Mouse (Mus musculus): ENCODE measurements around the gene Tmem220.

Gene Tmem220

GRCm38 (mm10) chr11:67052321-67052952, 27.5 kb downstream of the Tmem220 start, which contains the start of the genes Adprm and Sco1:
Adprm (minus strand) TSS chr11:67052594.
Sco1 (plus strand) TSS chr11:67052670.
- DNase-seq (ENCODE audit: extremely low read depth, insufficient read length, low spot score): peak; percentile 86

GRCm38 (mm10) chr11:67054754-67055365, 29.9 kb downstream of the Tmem220 start:
- no peak for DNase-seq (ENCODE audit: extremely low read depth, insufficient read length, low spot score)

GRCm38 (mm10) chr11:67061311-67061710, 36.4 kb downstream of the Tmem220 start:
- DNase-seq (ENCODE audit: extremely low read depth, insufficient read length, low spot score): no peak

- DNase-seq (ENCODE audit: extremely low read depth, insufficient read length, low spot score): no peak
These were observed 37.8 kb downstream of the Tmem220 start for GRCm38 (mm10) chr11:67062726-67063125.

- no peak for DNase-seq (ENCODE audit: extremely low read depth, insufficient read length, low spot score)
These were observed 42.8 kb downstream of the Tmem220 start for GRCm38 (mm10) chr11:67067741-67068140.

- DNase-seq (ENCODE audit: extremely low read depth, insufficient read length, low spot score): no peak
These were observed 47.7 kb downstream of the Tmem220 start for GRCm38 (mm10) chr11:67072615-67073130.

GRCm38 (mm10) chr11:67075036-67075435, 50.1 kb downstream of the Tmem220 start:
- no peak for DNase-seq (ENCODE audit: extremely low read depth, insufficient read length, low spot score)

GRCm38 (mm10) chr11:67076781-67077180, 51.8 kb downstream of the Tmem220 start:
- peak; percentile 64 for DNase-seq (ENCODE audit: extremely low read depth, insufficient read length, low spot score)

- no peak for DNase-seq (ENCODE audit: extremely low read depth, insufficient read length, low spot score)
These were observed 52.5 kb downstream of the Tmem220 start for GRCm38 (mm10) chr11:67077435-67077834.

- no peak for DNase-seq (ENCODE audit: extremely low read depth, insufficient read length, low spot score)
These were observed 53.0 kb downstream of the Tmem220 start, which contains the start of gene Myh3 for GRCm38 (mm10) chr11:67078000-67078399. Myh3 (plus strand) TSS chr11:67078300.

- no peak for DNase-seq (ENCODE audit: extremely low read depth, insufficient read length, low spot score)
These were observed 53.9 kb downstream of the Tmem220 start for GRCm38 (mm10) chr11:67078888-67079287.

GRCm38 (mm10) chr11:67079740-67080139, 54.8 kb downstream of the Tmem220 start:
- DNase-seq (ENCODE audit: extremely low read depth, insufficient read length, low spot score): no peak

- DNase-seq (ENCODE audit: extremely low read depth, insufficient read length, low spot score): no peak
These were observed 55.2 kb downstream of the Tmem220 start for GRCm38 (mm10) chr11:67080168-67080567.

GRCm38 (mm10) chr11:67081125-67081649, 56.2 kb downstream of the Tmem220 start:
- peak; percentile 86 for DNase-seq (ENCODE audit: extremely low read depth, insufficient read length, low spot score)

- DNase-seq (ENCODE audit: extremely low read depth, insufficient read length, low spot score): no peak
These were observed 57.2 kb downstream of the Tmem220 start for GRCm38 (mm10) chr11:67082188-67082587.

- no peak for DNase-seq (ENCODE audit: extremely low read depth, insufficient read length, low spot score)
These were observed 57.8 kb downstream of the Tmem220 start for GRCm38 (mm10) chr11:67082793-67083192.

GRCm38 (mm10) chr11:67083239-67083638, 58.3 kb downstream of the Tmem220 start:
- no peak for DNase-seq (ENCODE audit: extremely low read depth, insufficient read length, low spot score)

- no peak for DNase-seq (ENCODE audit: extremely low read depth, insufficient read length, low spot score)
These were observed 58.9 kb downstream of the Tmem220 start for GRCm38 (mm10) chr11:67083712-67084340.

All from 3134 (cell line).